Mouse (Mus musculus) lung, adult 2 months (tissue): ENCODE measurements around the gene Nbas. TPM values are rescaled to one million over a fixed set of nuclear protein-coding genes. Genes with fewer than 3 reads are reported as not detected.

Source experiments
- DNase-seq: peaks from one replicate; pipeline ENCODE4 v3.0.0; 2022
- H3K4me1 ChIP-seq: fragments of 200-500 bp; 2 replicates; pipeline ENCODE4 v1.6.1; 2011; ENCODE audit warnings: low read length; ENCODE audit not compliant: control insufficient read depth, insufficient read depth
- H3K4me3 ChIP-seq: fragments of 200-500 bp; replicated peaks from 2 replicates; pipeline ENCODE3; 2011; ENCODE audit warnings: low read depth, mild to moderate bottlenecking, control low read depth, low read length; ENCODE audit errors: extremely low read depth
- CTCF ChIP-seq: fragments of 200-500 bp; IDR thresholded peaks from 2 replicates; pipeline ENCODE4 v1.5.1; 2011; ENCODE audit warnings: mild to moderate bottlenecking, low read length, control low read depth; ENCODE audit not compliant: insufficient read depth
- POLR2A ChIP-seq: fragments of 200-500 bp; IDR thresholded peaks from 2 replicates; pipeline ENCODE4 v1.6.1; 2011; ENCODE audit warnings: low read depth, mild to moderate bottlenecking, control low read depth, low read length, borderline replicate concordance; ENCODE audit errors: extremely low read depth
- WGBS: fragments of 180-500 bp; shearing (Covaris S2); methylation state at CpG from one replicate; pipeline ENCODE4 v1.1.7; 2018; 5-methylcytosine and 5-hydroxymethylcytosine counted together
- polyA plus RNA-seq: library from polyadenylated mRNA; depleted of rRNA; stranded (reverse); fragments of >200 nt; gene quantifications from 2 replicates; pipeline ENCODE4 v1.2.3, GENCODE M21; 2012

Nbas gene
- polyA plus RNA-seq, 1 experiment: 16.4 TPM

GRCm38 (mm10) chr12:13575158-13575557 lies 306.2 kb downstream of the Nbas start:
- no peak overlapping the region for H3K4me3 ChIP-seq
- DNase-seq: no peak
- H3K4me1 ChIP-seq: no peaks in the 10 kb centered on the region
- 88% methylated on average over 4 of the region's 4 CpGs for WGBS
- TF ChIP-seq POLR2A (no peak), CTCF (no peak)

GRCm38 (mm10) chr12:13575605-13576600 lies 307.0 kb downstream of the Nbas start:
- no peaks in the 10 kb centered on the region for H3K4me1 ChIP-seq
- no peak for DNase-seq
- H3K4me3 ChIP-seq: no peak overlapping the region
- TF ChIP-seq POLR2A: no peak
- TF ChIP-seq CTCF: no peak
- 89% methylated on average over 5 of the region's 5 CpGs for WGBS

- WGBS: 64% methylated on average over 4 of the region's 4 CpGs
- no peak for TF ChIP-seq POLR2A
- TF ChIP-seq CTCF: no peak
- DNase-seq: no peak
- H3K4me1 ChIP-seq: no peaks in the 10 kb centered on the region
- no peak overlapping the region for H3K4me3 ChIP-seq
These were observed 307.8 kb downstream of the Nbas start for GRCm38 (mm10) chr12:13576761-13577160.

GRCm38 (mm10) chr12:13580796-13581195 lies 311.9 kb downstream of the Nbas start:
- no peak for DNase-seq
- TF ChIP-seq CTCF: no peak
- TF ChIP-seq POLR2A: no peak
- H3K4me1 ChIP-seq: no peaks in the 10 kb centered on the region
- H3K4me3 ChIP-seq: no peak overlapping the region
- 91% methylated on average over 1 of the region's 1 CpGs for WGBS

- WGBS: 94% methylated on average over 6 of the region's 6 CpGs
- TF ChIP-seq CTCF: no peak
- no peak for TF ChIP-seq POLR2A
These were observed 314.5 kb downstream of the Nbas start for GRCm38 (mm10) chr12:13583386-13583785.

GRCm38 (mm10) chr12:13585527-13586156 lies 316.7 kb downstream of the Nbas start:
- WGBS: 92% methylated on average over 6 of the region's 6 CpGs
- Histone ChIP-seq H3K4me1 (no peaks in the 10 kb centered on the region), H3K4me3 (no peak overlapping the region)
- no peak for DNase-seq
- TF ChIP-seq CTCF: no peak
- no peak for TF ChIP-seq POLR2A

More at GRCm38 (mm10) chr12:13583386-13583785, 314.5 kb downstream of the Nbas start:
- no peaks in the 10 kb centered on the region for H3K4me1 ChIP-seq
- DNase-seq: no peak
- no peak overlapping the region for H3K4me3 ChIP-seq

- 71% methylated on average over 4 of the region's 4 CpGs for WGBS
- no peak for DNase-seq
- Histone ChIP-seq H3K4me3 (no peak overlapping the region), H3K4me1 (no peaks in the 10 kb centered on the region)
- TF ChIP-seq POLR2A (no peak), CTCF (no peak)
These were observed 318.7 kb downstream of the Nbas start for GRCm38 (mm10) chr12:13587675-13588074.

- TF ChIP-seq POLR2A: no peak
- TF ChIP-seq CTCF: no peak
- no peak overlapping the region for H3K4me3 ChIP-seq
- H3K4me1 ChIP-seq: no peaks in the 10 kb centered on the region
- WGBS: 94% methylated on average over 5 of the region's 5 CpGs
- DNase-seq: no peak
These were observed 320.1 kb downstream of the Nbas start for GRCm38 (mm10) chr12:13589021-13589420.

GRCm38 (mm10) chr12:13594746-13595469 lies 326.0 kb downstream of the Nbas start:
- H3K4me3 ChIP-seq: no peak overlapping the region
- H3K4me1 ChIP-seq: no peaks in the 10 kb centered on the region
- no peak for DNase-seq
- WGBS: 63% methylated on average over 9 of the region's 9 CpGs
- TF ChIP-seq CTCF (no peak), POLR2A (no peak)

GRCm38 (mm10) chr12:13597026-13597425 lies 328.1 kb downstream of the Nbas start:
- TF ChIP-seq POLR2A (no peak), CTCF (no peak)
- H3K4me3 ChIP-seq: no peak overlapping the region
- no peak for DNase-seq
- H3K4me1 ChIP-seq: no peaks in the 10 kb centered on the region
- WGBS: 85% methylated on average over 2 of the region's 2 CpGs
